Mouse (Mus musculus): ENCODE results near the gene Cpne9. TPM values are rescaled to one million over a fixed set of nuclear protein-coding genes. Genes with fewer than 3 reads are reported as not detected.
A peak's percentile ranks its signal among the peaks of the same experiment; 100 is the strongest.

Cpne9 gene
- polyA plus RNA-seq, 1 experiment from 2014 or later, result not detected

GRCm38 (mm10) chr6:113307481-113308121 lies 25.5 kb downstream of the Cpne9 start:
- peaks cover 18% of the 10 kb centered on the region; the same call in 1 of the 2 replicates for H3K36me3 ChIP-seq (ENCODE audit: insufficient read depth, low read length)
- H3K4me3 ChIP-seq (replicated peaks; ENCODE audit: low read depth, low read length), result peak overlapping the region; percentile 98
- H3K9me3 ChIP-seq (replicated peaks; ENCODE audit: low read length), result no peaks in the 10 kb centered on the region
- peak; percentile 42 for DNase-seq (ENCODE audit: low spot score)
- peak overlapping the region; percentile 99 for H3K27ac ChIP-seq
- TF ChIP-seq CTCF (IDR thresholded peaks at IDR 0.05; ENCODE audit: low read depth), result no peak
- peak overlapping the region; percentile 97 for H3K4me2 ChIP-seq (ENCODE audit: low read length)
- no peak for ATAC-seq (replicated peaks; ENCODE audit: low FRiP score, low read depth)
- H3K9ac ChIP-seq (ENCODE audit: low read depth, low read length), result peak overlapping the region; percentile 98
- H3K27me3 ChIP-seq (ENCODE audit: insufficient read depth, low read length), result no peaks in the 10 kb centered on the region
- WGBS, result under 1% methylated on average over 28 of the region's 34 CpGs
- peaks cover 10% of the 10 kb centered on the region for H3K4me1 ChIP-seq (replicated peaks; ENCODE audit: insufficient read depth, low read length)

- DNase-seq (ENCODE audit: low spot score) (peak; percentile 75), ATAC-seq (replicated peaks; ENCODE audit: low FRiP score, low read depth) (no peak)
- Histone ChIP-seq H3K36me3 (ENCODE audit: insufficient read depth, low read length) (peaks cover 22% of the 10 kb centered on the region; the same call in 1 of the 2 replicates), H3K27me3 (ENCODE audit: insufficient read depth, low read length) (no peaks in the 10 kb centered on the region), H3K4me1 (replicated peaks; ENCODE audit: insufficient read depth, low read length) (peaks cover 10% of the 10 kb centered on the region), H3K4me2 (ENCODE audit: low read length) (peak overlapping the region; percentile 97), H3K4me3 (replicated peaks; ENCODE audit: low read depth, low read length) (peak overlapping the region; percentile 98), H3K27ac (peak overlapping the region; percentile 99), H3K9me3 (replicated peaks; ENCODE audit: low read length) (no peaks in the 10 kb centered on the region), H3K9ac (ENCODE audit: low read depth, low read length) (peak overlapping the region; percentile 98)
- 16% methylated on average over 5 of the region's 5 CpGs for WGBS
- TF ChIP-seq CTCF (IDR thresholded peaks at IDR 0.05; ENCODE audit: low read depth), result peak; percentile 69
These were observed 26.0 kb downstream of the Cpne9 start for GRCm38 (mm10) chr6:113308141-113308540.

- H3K4me2 ChIP-seq (ENCODE audit: low read length), result no peak overlapping the region
- no peak overlapping the region for H3K4me3 ChIP-seq (replicated peaks; ENCODE audit: low read depth, low read length)
- H3K27me3 ChIP-seq (ENCODE audit: insufficient read depth, low read length), result no peaks in the 10 kb centered on the region
- DNase-seq (ENCODE audit: low spot score) (no peak), ATAC-seq (replicated peaks; ENCODE audit: low FRiP score, low read depth) (no peak)
- WGBS, result 99% methylated on average over 3 of the region's 3 CpGs
- no peak overlapping the region for H3K27ac ChIP-seq
- no peak for TF ChIP-seq CTCF (IDR thresholded peaks at IDR 0.05; ENCODE audit: low read depth)
- peaks cover 73% of the 10 kb centered on the region for H3K36me3 ChIP-seq (ENCODE audit: insufficient read depth, low read length)
- H3K9ac ChIP-seq (ENCODE audit: low read depth, low read length), result no peak overlapping the region
- no peaks in the 10 kb centered on the region for H3K4me1 ChIP-seq (replicated peaks; ENCODE audit: insufficient read depth, low read length)
- no peaks in the 10 kb centered on the region for H3K9me3 ChIP-seq (replicated peaks; ENCODE audit: low read length)
These were observed 33.9 kb downstream of the Cpne9 start for GRCm38 (mm10) chr6:113315972-113316371.

GRCm38 (mm10) chr6:113326533-113327315 lies 44.6 kb downstream of the Cpne9 start, which contains the start of gene Ogg1:
Gene Ogg1, plus strand, starts transcription at chr6:113326972.
- H3K4me3 ChIP-seq (replicated peaks; ENCODE audit: low read depth, low read length), result peak within 1 kb of the TSS; percentile 49
- H3K27ac ChIP-seq, result peak within 1 kb of the TSS; percentile 95
- TF ChIP-seq CTCF (IDR thresholded peaks at IDR 0.05; ENCODE audit: low read depth), result no peak
- H3K9me3 ChIP-seq (replicated peaks; ENCODE audit: low read length), result no peaks in the 10 kb centered on the region
- H3K36me3 ChIP-seq (ENCODE audit: insufficient read depth, low read length), result peaks cover 36% of the 10 kb centered on the region
- DNase-seq (ENCODE audit: low spot score) (peak; percentile 100), ATAC-seq (replicated peaks; ENCODE audit: low FRiP score, low read depth) (peak; percentile 97)
- peak within 1 kb of the TSS; percentile 83 for H3K4me2 ChIP-seq (ENCODE audit: low read length)
- no peaks in the 10 kb centered on the region for H3K27me3 ChIP-seq (ENCODE audit: insufficient read depth, low read length)
- H3K4me1 ChIP-seq (replicated peaks; ENCODE audit: insufficient read depth, low read length), result no peaks in the 10 kb centered on the region
- peak within 1 kb of the TSS; percentile 80 for H3K9ac ChIP-seq (ENCODE audit: low read depth, low read length)
- WGBS, result under 1% methylated on average over 52 of the region's 52 CpGs

GRCm38 (mm10) chr6:113329396-113329795 lies 47.3 kb downstream of the Cpne9 start:
- H3K4me1 ChIP-seq (replicated peaks; ENCODE audit: insufficient read depth, low read length), result no peaks in the 10 kb centered on the region
- no peak overlapping the region for H3K27ac ChIP-seq
- H3K9me3 ChIP-seq (replicated peaks; ENCODE audit: low read length), result no peaks in the 10 kb centered on the region
- TF ChIP-seq CTCF (IDR thresholded peaks at IDR 0.05; ENCODE audit: low read depth), result no peak
- no peak overlapping the region for H3K4me2 ChIP-seq (ENCODE audit: low read length)
- no peak overlapping the region for H3K4me3 ChIP-seq (replicated peaks; ENCODE audit: low read depth, low read length)
- no peak overlapping the region for H3K9ac ChIP-seq (ENCODE audit: low read depth, low read length)
- H3K27me3 ChIP-seq (ENCODE audit: insufficient read depth, low read length), result no peaks in the 10 kb centered on the region
- WGBS, result 85% methylated on average over 1 of the region's 1 CpGs
- DNase-seq (ENCODE audit: low spot score), result no peak
- peaks cover 19% of the 10 kb centered on the region for H3K36me3 ChIP-seq (ENCODE audit: insufficient read depth, low read length)
- no peak for ATAC-seq (replicated peaks; ENCODE audit: low FRiP score, low read depth)

GRCm38 (mm10) chr6:113330547-113330946 lies 48.4 kb downstream of the Cpne9 start:
- Histone ChIP-seq H3K9ac (ENCODE audit: low read depth, low read length) (no peak overlapping the region), H3K4me1 (replicated peaks; ENCODE audit: insufficient read depth, low read length) (no peaks in the 10 kb centered on the region), H3K27ac (no peak overlapping the region), H3K27me3 (ENCODE audit: insufficient read depth, low read length) (no peaks in the 10 kb centered on the region), H3K4me2 (ENCODE audit: low read length) (no peak overlapping the region), H3K4me3 (replicated peaks; ENCODE audit: low read depth, low read length) (no peak overlapping the region), H3K9me3 (replicated peaks; ENCODE audit: low read length) (no peaks in the 10 kb centered on the region), H3K36me3 (ENCODE audit: insufficient read depth, low read length) (peaks cover 22% of the 10 kb centered on the region)
- 47% methylated on average over 2 of the region's 2 CpGs for WGBS
- TF ChIP-seq CTCF (IDR thresholded peaks at IDR 0.05; ENCODE audit: low read depth), result no peak
- ATAC-seq (replicated peaks; ENCODE audit: low FRiP score, low read depth) (no peak), DNase-seq (ENCODE audit: low spot score) (no peak)
